ENCODE assay signal across 8 mouse cellular contexts in the genomic region with DNA sequence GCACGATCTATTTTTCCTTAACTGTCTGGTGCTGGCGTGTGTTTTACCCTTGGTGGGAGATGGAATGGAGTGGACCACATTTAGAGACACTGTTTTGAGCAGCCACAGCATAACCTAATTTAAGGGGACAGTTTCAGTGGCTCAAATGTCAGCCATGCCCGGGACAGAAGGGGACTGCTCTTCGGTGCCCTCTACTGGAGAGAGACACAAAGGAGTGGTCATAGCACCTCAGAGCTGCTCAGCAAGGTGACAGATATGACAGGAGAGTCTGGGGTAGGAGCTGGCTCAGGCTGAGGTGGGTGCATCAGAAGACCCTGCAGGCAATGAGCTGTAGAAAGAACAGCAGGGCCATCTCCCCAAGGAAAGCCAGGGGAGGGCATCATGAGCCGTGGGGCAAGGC. TPM values are rescaled to one million over a fixed set of nuclear protein-coding genes. Genes with fewer than 3 reads are reported as not detected.
DNase-seq lines count a peak whose midpoint lies in the region; ATAC-seq and TF ChIP-seq lines count a peak whose summit lies in the region.

No protein-coding gene starts in this region.

- peaks cover 69% of the 10 kb centered on the region for H3K36me3 ChIP-seq in heart, embryonic 12.5 days
- peaks cover 3% of the 10 kb centered on the region; the same call in 1 of the 2 replicates for H3K36me3 ChIP-seq in small intestine, adult 2 months (ENCODE audit: control insufficient read depth, insufficient read depth, low read length)
- H3K36me3 ChIP-seq in forebrain, embryonic 11.5 days (ENCODE audit: control insufficient read depth, insufficient read depth, low read length), result peaks cover 4% of the 10 kb centered on the region

- H3K4me3 ChIP-seq in heart, embryonic 12.5 days, result no peak overlapping the region
- no peak overlapping the region for H3K4me3 ChIP-seq in small intestine, adult 2 months (ENCODE audit: low read depth, low read length)
- H3K4me3 ChIP-seq in forebrain, embryonic 11.5 days (ENCODE audit: low read depth, low read length), result no peak overlapping the region

- peak; percentile 73; the same call in 1 of the 2 replicates for TF ChIP-seq CTCF in small intestine, adult 2 months (IDR thresholded peaks at IDR 0.05; ENCODE audit: extremely low read depth, insufficient read length, insufficient replicate concordance, low read depth, low read length)

- ATAC-seq in heart, embryonic 12.5 days (ENCODE audit: insufficient number of reproducible peaks, low FRiP score), result no peak
- no peak for ATAC-seq in forebrain, embryonic 11.5 days (replicated peaks; ENCODE audit: low FRiP score)

- H3K9ac ChIP-seq in heart, embryonic 12.5 days, result no peak overlapping the region
- no peak overlapping the region for H3K9ac ChIP-seq in forebrain, embryonic 11.5 days (ENCODE audit: low read length)

- intact Hi-C loops in heart, postnatal 14 days (cut with DNase I), result no loop called here

- H3K27ac ChIP-seq in heart, embryonic 12.5 days (ENCODE audit: poor library complexity, severe bottlenecking), result no peak overlapping the region
- no peak overlapping the region for H3K27ac ChIP-seq in small intestine, adult 2 months (ENCODE audit: insufficient read depth, low read depth, low read length)
- no peak overlapping the region for H3K27ac ChIP-seq in forebrain, embryonic 11.5 days (ENCODE audit: low read depth, low read length)

- no peak for TF ChIP-seq POLR2A in small intestine, adult 2 months (IDR thresholded peaks at IDR 0.05; ENCODE audit: low read depth, low read length)

- no peaks in the 10 kb centered on the region for H3K9me3 ChIP-seq in heart, embryonic 12.5 days (replicated peaks)
- H3K9me3 ChIP-seq in forebrain, embryonic 11.5 days (ENCODE audit: control insufficient read depth, low read length), result no peaks in the 10 kb centered on the region

- H3K27me3 ChIP-seq in heart, embryonic 12.5 days (replicated peaks), result no peaks in the 10 kb centered on the region
- no peaks in the 10 kb centered on the region for H3K27me3 ChIP-seq in small intestine, adult 2 months (ENCODE audit: control insufficient read depth, insufficient read depth, low read length)
- H3K27me3 ChIP-seq in forebrain, embryonic 11.5 days (ENCODE audit: control insufficient read depth, insufficient read depth, low read length), result no peaks in the 10 kb centered on the region

- WGBS in heart, embryonic 12.5 days, result 59% methylated on average over 5 of the region's 5 CpGs
- 65% methylated on average over 5 of the region's 5 CpGs for WGBS in small intestine, adult 2 months
- WGBS in forebrain, embryonic 11.5 days, result 64% methylated on average over 5 of the region's 5 CpGs

- peaks cover 19% of the 10 kb centered on the region for H3K4me1 ChIP-seq in heart, embryonic 12.5 days (replicated peaks)
- H3K4me1 ChIP-seq in small intestine, adult 2 months (ENCODE audit: control insufficient read depth, insufficient read depth, insufficient read length, low read length), result no peaks in the 10 kb centered on the region
- H3K4me1 ChIP-seq in forebrain, embryonic 11.5 days (replicated peaks; ENCODE audit: control insufficient read depth, insufficient read depth, low read length), result 0 out of 2 replicates have a peak, but pooled peaks cover 2% of the 10 kb centered on the region

- H3K4me2 ChIP-seq in heart, embryonic 12.5 days, result no peak overlapping the region
- no peak overlapping the region for H3K4me2 ChIP-seq in forebrain, embryonic 11.5 days (ENCODE audit: low read depth, low read length, severe bottlenecking)

- DNase-seq in heart, postnatal 14 days, result peak; percentile 17 to 50
- DNase-seq in A20 (ENCODE audit: low read depth, low spot score) (peak; percentile 56), NIH3T3 (ENCODE audit: low read depth) (peak; percentile 28)
- DNase-seq in kidney, postnatal 10 days, result peak; percentile 46
- no peak for DNase-seq in forebrain, embryonic 11.5 days (ENCODE audit: low spot score)
- no peak for DNase-seq in frontal cortex, postnatal 25 days (ENCODE audit: low spot score in 2 of 2)

RNA-seq across cellular contexts. Expression of a gene that starts 15.3 kb away (rescaled TPM):
- total RNA-seq in heart, postnatal 14 days (2021), result 10 to 100 TPM; 17.0 to 18.3 TPM
- 21.9 and 22.8 TPM in 2 replicates for polyA plus RNA-seq in heart, embryonic 12.5 days (2016; fragmentation: Nextera tagmentation; extraction: Ambion mirVana)
- 8.6 and 9.2 TPM in 2 replicates for polyA plus RNA-seq in small intestine, adult 2 months (2012; rRNA removed)
- 24.6 and 28.2 TPM in 2 replicates for polyA plus RNA-seq in forebrain, embryonic 11.5 days (2014; fragmentation: Nextera tagmentation; extraction: Ambion mirVana)

Comparison
In these comparisons a context has a peak if more than half of its experiments do, and no peak if none do; other contexts are left out.
1. DNase-seq: peak in heart, postnatal 14 days (2 of 2), A20 (single experiment), NIH3T3 (single experiment) and kidney, postnatal 10 days (single experiment); none in forebrain, embryonic 11.5 days (single experiment) and frontal cortex, postnatal 25 days (0 of 2).